Mouse (Mus musculus) bone marrow macrophage, adult 2 months (primary cell): ENCODE data around the gene Tomm34. TPM values are rescaled to one million over a fixed set of nuclear protein-coding genes. Genes with fewer than 3 reads are reported as not detected.

Experiments used
- H3K27ac ChIP-seq: 2 replicates; pipeline ENCODE4 v1.5.1; 2012; ENCODE audit warnings: low read depth, low read length; ENCODE audit not compliant: insufficient read depth
- H3K4me1 ChIP-seq: 2 replicates; pipeline ENCODE4 v1.6.1; 2012; ENCODE audit warnings: low read length; ENCODE audit not compliant: control insufficient read depth, insufficient read depth
- H3K4me3 ChIP-seq: 2 replicates; pipeline ENCODE4 v1.5.1; 2012; ENCODE audit warnings: mild to moderate bottlenecking, low read length, moderate library complexity; ENCODE audit not compliant: insufficient read depth
- CTCF ChIP-seq: IDR thresholded peaks from 2 replicates; pipeline ENCODE4 v1.5.1; 2012; ENCODE audit warnings: low read depth, mild to moderate bottlenecking, low read length, moderate library complexity
- POLR2A ChIP-seq: IDR thresholded peaks from 2 replicates; pipeline ENCODE4 v1.6.1; 2012; ENCODE audit warnings: mild to moderate bottlenecking, low read depth, low read length, borderline replicate concordance
- polyA plus RNA-seq: library from polyadenylated mRNA; stranded (reverse); fragments of >200 nt; gene quantifications from 2 replicates; pipeline ENCODE4 v1.2.4, GENCODE M21; 2012; ENCODE audit not compliant: missing spikeins, insufficient read depth, insufficient read length

Gene Tomm34
- polyA plus RNA-seq, 1 experiment, result 60.6 TPM

DNA sequence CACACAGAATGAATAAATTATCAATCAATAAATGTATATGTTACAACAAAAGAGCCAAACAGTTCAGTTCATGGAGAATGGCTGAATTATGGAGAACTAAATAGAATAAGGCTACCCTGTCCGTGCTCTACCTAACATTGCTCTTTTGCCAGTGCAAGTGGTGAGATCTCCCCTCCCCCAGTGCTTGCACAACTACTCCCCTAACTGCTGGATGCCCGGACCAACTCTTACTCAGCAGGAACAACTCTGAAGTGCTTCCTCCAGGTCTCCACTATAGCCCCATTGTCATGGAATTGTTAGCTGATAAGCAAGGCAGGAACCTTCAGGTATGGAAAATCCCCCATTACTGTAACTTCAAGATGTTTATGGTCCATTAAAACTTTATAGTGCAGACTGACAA is 48.9 kb downstream of the Tomm34 start:
- TF ChIP-seq CTCF (no peak), POLR2A (no peak)
- Histone ChIP-seq H3K4me1 (peaks cover 9% of the 10 kb centered on the region; the same call in 1 of the 2 replicates), H3K27ac (no peak overlapping the region), H3K4me3 (no peak overlapping the region)

DNA sequence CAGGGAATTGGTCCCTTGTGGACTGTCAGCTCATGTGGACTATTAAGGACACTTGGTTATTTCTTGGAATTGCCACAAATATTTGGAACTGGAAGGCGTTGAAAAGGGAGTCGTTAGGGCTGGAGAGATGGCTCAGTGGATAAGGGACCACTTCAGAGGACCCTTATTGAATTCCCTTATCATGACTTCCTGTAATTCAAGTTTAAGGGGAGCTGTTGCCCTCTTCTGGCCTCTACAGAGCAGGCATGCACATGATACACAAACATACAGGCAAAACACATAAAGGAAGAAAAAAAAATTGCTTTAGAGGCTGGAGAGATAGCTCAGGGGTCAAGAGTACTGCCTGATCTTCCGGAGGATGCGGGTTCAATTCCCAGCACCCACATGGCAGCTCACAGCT is 51.0 kb downstream of the Tomm34 start:
- TF ChIP-seq CTCF, result no peak
- TF ChIP-seq POLR2A, result no peak
- Histone ChIP-seq H3K4me3 (no peak overlapping the region), H3K4me1 (peaks cover 9% of the 10 kb centered on the region; the same call in 1 of the 2 replicates), H3K27ac (no peak overlapping the region)

DNA sequence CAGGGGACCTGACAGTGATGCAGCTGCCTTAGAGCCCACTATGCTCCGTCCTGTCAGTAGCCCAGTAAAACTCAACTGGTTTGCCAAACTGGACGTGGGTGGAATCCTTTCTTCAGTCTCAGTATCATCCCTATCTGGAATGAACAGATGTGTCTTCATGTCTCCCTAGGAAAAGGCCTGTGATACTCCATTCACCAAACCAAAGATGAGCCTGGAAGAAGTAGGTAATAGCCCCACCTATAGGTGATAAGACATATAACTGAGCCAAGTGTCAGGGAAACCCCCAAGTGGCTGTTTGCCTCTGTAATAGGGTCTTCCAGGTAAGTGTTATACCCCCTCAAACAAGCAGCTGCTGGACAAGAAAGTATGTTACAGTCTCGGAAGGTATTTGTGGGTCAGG is 52.1 kb downstream of the Tomm34 start:
- no peak for TF ChIP-seq POLR2A
- TF ChIP-seq CTCF, result no peak
- no peak overlapping the region for H3K27ac ChIP-seq
- peaks cover 9% of the 10 kb centered on the region; the same call in 1 of the 2 replicates for H3K4me1 ChIP-seq
- H3K4me3 ChIP-seq, result no peak overlapping the region

DNA sequence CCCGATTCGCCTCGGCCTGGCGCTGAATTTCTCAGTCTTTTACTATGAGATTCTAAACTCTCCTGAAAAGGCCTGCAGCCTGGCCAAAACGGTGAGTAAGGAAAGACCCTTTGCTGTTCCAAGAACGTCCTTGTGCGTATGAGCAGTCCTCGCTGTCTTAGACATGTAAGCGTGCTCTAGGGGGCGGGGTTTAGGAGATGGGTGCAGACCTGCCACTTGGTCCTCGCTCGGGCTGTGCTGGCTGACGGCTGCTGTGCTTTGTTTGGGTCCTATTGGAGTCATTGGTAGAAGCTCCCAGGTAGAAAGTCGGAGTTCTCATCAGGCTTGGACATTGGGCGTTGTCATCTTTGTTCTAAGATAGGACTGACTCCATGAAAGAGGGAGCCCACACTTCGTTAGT is 55.7 kb downstream of the Tomm34 start:
- Histone ChIP-seq H3K4me1 (peaks cover 25% of the 10 kb centered on the region), H3K27ac (no peak overlapping the region), H3K4me3 (no peak overlapping the region)
- TF ChIP-seq POLR2A (no peak), CTCF (no peak)

DNA sequence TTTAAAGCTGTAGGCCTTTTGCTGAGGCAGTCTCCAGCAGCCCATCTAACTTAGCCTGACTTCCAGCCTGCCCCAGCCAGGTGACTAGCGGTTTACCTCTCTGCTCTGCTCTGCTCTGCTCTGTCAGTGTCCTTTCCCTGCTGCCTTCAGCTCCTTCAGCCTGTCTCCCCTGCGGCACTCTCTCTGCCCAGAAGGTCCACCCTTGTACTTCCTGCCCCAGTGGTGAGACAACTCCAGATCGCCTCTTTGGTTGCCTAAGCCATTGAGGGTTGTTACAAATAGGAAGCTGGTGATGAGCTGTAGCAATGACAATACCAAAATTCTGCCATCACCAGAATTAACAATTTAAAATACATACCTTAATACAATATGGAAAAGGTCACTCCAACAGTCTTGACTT is 60.0 kb downstream of the Tomm34 start:
- Histone ChIP-seq H3K4me1 (peaks cover 54% of the 10 kb centered on the region), H3K4me3 (no peak overlapping the region), H3K27ac (0 out of 2 replicates have a peak overlapping the region, but pooled peaks have one; percentile 6)
- TF ChIP-seq CTCF, result no peak
- no peak for TF ChIP-seq POLR2A

DNA sequence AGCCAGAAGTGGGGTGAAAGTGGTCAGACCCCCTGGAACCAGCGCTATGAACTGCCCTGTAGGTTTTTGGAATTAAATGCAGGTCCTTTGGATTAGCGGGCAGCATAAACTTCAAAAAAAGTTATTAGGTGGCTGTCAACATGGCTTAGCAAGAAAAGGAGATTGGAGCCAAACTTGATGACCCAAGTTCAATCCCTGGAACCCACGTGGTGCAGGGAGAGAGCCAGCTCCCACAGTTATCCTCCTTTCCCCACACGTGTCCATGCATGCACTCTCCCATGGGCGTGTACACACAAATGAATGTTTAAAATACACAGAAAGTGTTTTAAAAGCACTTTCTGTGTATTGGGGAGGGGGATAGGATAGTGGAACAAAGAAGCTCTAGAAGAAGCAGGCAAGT is 60.5 kb downstream of the Tomm34 start:
- no peak for TF ChIP-seq POLR2A
- no peak for TF ChIP-seq CTCF
- Histone ChIP-seq H3K4me3 (no peak overlapping the region), H3K4me1 (peaks cover 57% of the 10 kb centered on the region), H3K27ac (0 out of 2 replicates have a peak overlapping the region, but pooled peaks have one; percentile 6)

DNA sequence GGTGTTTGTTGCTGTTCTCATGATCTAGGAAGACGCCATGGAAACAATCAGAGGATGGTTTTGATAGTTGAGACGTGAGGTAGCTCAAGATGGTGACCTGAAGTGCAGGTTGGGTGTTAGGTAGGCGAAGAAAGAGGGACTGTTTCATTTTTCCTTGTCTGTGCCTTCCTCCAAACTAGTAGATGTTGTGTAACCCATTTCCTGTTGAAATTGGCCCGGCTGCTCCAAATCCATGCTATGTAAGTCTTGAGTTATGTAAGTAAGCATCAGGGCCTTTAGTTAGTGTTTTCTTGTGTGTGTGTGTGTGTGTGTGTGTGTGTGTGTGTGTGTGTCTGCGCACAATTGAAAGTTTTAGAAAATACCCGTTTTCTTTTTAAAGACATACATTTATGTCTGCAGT is 61.7 kb downstream of the Tomm34 start:
- peak overlapping the region; percentile 32 for H3K4me3 ChIP-seq
- no peak for TF ChIP-seq POLR2A
- peaks cover 65% of the 10 kb centered on the region for H3K4me1 ChIP-seq
- peak overlapping the region; percentile 84 for H3K27ac ChIP-seq

DNA sequence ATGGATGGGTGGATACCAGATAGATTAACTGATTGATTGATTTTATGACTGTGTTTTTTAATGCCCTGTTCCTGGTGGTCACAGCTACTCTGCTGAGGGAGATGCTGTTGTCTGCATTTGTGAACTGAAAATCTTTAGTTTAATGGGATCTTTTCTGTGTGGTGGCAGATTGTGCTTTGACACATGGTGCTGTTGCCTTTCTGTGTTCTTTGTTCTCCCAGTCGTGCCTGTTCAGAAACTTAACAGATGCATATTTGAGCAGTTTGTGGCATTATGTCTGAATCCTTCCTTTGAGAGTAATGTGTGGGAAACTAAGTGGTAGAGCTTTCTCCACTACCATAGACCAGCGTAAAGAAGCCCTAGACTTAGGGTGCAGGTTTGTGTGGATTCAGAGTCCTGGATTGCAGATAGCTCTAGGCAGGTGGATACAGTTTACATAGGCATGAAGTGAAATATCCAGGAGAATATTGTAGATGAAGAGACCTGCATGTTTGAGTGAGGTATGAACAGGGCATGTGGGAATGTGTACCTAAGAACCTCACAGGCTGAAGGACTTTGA is 62.9 kb downstream of the Tomm34 start:
- Histone ChIP-seq H3K4me3 (no peak overlapping the region), H3K27ac (peak overlapping the region; percentile 84), H3K4me1 (peaks cover 75% of the 10 kb centered on the region)
- TF ChIP-seq POLR2A, result no peak
- no peak for TF ChIP-seq CTCF

DNA sequence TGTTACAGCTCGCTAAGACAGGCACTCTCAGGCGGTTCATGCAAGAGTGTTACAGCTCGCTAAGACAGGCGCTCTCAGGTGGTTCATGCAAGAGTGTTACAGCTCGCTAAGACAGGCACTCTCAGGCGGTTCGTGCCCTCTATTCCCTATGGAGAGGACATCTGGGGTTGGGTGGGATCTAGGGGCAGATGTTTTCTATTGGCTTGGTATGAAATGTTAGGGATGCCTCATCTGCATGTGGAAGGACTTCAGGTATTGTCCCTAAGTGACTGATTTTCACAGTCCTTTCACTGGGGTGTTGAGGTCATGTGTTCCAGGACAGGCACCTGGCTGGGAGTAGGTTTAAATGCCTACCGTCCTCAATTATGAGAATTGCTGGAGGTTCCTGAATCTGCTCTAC is 63.4 kb downstream of the Tomm34 start:
- Histone ChIP-seq H3K4me1 (peaks cover 80% of the 10 kb centered on the region), H3K4me3 (no peak overlapping the region), H3K27ac (peak overlapping the region; percentile 84)
- no peak for TF ChIP-seq CTCF

DNA sequence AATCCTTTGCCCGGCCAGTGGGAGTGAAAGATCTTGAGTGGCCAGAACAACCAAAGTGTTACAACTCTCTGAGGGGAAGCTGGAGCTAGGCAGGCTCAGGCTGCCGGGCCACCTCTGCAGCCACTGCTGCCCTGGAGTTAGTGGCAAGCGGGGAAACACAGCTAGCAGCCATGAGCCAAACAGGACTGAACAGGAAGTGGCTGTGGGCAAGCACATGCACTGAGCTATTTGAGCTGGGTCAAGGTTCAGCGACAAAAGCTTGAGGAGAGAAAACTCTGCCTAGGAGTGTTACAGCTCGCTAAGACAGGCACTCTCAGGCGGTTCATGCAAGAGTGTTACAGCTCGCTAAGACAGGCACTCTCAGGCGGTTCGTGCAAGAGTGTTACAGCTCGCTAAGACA is 64.0 kb downstream of the Tomm34 start:
- peaks cover 79% of the 10 kb centered on the region for H3K4me1 ChIP-seq
- no peak for TF ChIP-seq POLR2A
- no peak for TF ChIP-seq CTCF
- peak overlapping the region; percentile 18 for H3K4me3 ChIP-seq
- H3K27ac ChIP-seq, result peak overlapping the region; percentile 84

DNA sequence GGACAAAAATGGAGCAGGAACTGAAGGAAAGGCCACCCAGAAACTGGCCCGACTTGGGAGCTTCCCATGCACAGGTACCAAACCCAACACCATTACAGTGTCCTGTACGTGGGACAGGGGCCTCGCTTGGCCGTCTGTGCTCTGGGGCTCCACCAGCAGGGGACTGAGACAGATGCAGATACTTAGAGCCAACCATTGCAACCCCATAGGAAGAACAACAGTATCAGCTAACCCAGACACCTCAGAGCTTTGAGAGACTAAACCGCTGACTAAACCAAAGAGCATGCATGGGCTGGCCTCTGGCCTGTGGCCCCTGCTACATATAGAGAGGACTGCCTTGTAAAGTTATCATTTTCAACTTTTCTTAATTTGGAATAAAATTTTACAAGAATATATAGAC is 66.5 kb downstream of the Tomm34 start:
- no peak overlapping the region for H3K4me3 ChIP-seq
- H3K27ac ChIP-seq, result no peak overlapping the region
- TF ChIP-seq CTCF, result no peak
- TF ChIP-seq POLR2A, result no peak
- peaks cover 61% of the 10 kb centered on the region for H3K4me1 ChIP-seq

Other genes starting within 250 kb of the Tomm34 start
- not detected in 2 replicates for gene Kcnk15, start 217.5 kb downstream of the Tomm34 start, polyA plus RNA-seq
- gene Rims4, start 152.5 kb downstream of the Tomm34 start, polyA plus RNA-seq, result not detected in 2 replicates
- gene Ywhab, start 76.2 kb downstream of the Tomm34 start, polyA plus RNA-seq, result 157 and 160 TPM in 2 replicates
- gene Pabpc1l, start 45.7 kb downstream of the Tomm34 start, polyA plus RNA-seq, result 2.5 and 3.2 TPM in 2 replicates
- 69.9 and 82.6 TPM in 2 replicates for gene Stk4, start 847 bp downstream of the Tomm34 start, polyA plus RNA-seq
- gene Kcns1, start 99.9 kb upstream of the Tomm34 start, polyA plus RNA-seq, result not detected in 2 replicates
- not detected in 2 replicates for gene Wfdc5, start 111.6 kb upstream of the Tomm34 start, polyA plus RNA-seq
- not detected in 2 replicates for gene Wfdc12, start 119.4 kb upstream of the Tomm34 start, polyA plus RNA-seq
- gene Wfdc15a, start 129.0 kb upstream of the Tomm34 start, polyA plus RNA-seq, result not detected in 2 replicates
- not detected in 2 replicates for gene Wfdc15b, start 150.5 kb upstream of the Tomm34 start, polyA plus RNA-seq
- gene Svs2, start 167.3 kb upstream of the Tomm34 start, polyA plus RNA-seq, result not detected in 2 replicates
- not detected in 2 replicates for gene Svs3b, start 185.5 kb upstream of the Tomm34 start, polyA plus RNA-seq
- not detected in 2 replicates for gene Svs4, start 207.3 kb upstream of the Tomm34 start, polyA plus RNA-seq
- not detected in 2 replicates for gene Svs3a, start 218.1 kb upstream of the Tomm34 start, polyA plus RNA-seq
- not detected in 2 replicates for gene Svs6, start 245.6 kb upstream of the Tomm34 start, polyA plus RNA-seq